Comparison of ENCODE assay signal across 8 mouse cellular contexts in genomic region chr8:13644932-13645676, GRCm38 (mm10). TPM values are rescaled to one million over a fixed set of nuclear protein-coding genes. Genes with fewer than 3 reads are reported as not detected.
DNase-seq lines count a peak whose midpoint lies in the region; ATAC-seq and TF ChIP-seq lines count a peak whose summit lies in the region.

No protein-coding gene starts in this region.

- H3K4me3 ChIP-seq in forebrain, postnatal 0 days (ENCODE audit: low read depth, low read length), result no peak overlapping the region
- no peak overlapping the region for H3K4me3 ChIP-seq in forebrain, embryonic 15.5 days
- no peak overlapping the region for H3K4me3 ChIP-seq in spleen, adult 2 months (ENCODE audit: extremely low read depth, insufficient read depth, insufficient read length)
- H3K4me3 ChIP-seq in lung, embryonic 15.5 days, result no peak overlapping the region
- no peak overlapping the region for H3K4me3 ChIP-seq in thymus, adult 2 months (ENCODE audit: control insufficient read depth, insufficient read depth, low read length)

- TF ChIP-seq POLR2A in spleen, adult 2 months (IDR thresholded peaks at IDR 0.05; ENCODE audit: low read depth, low read length), result no peak
- no peak for TF ChIP-seq POLR2A in thymus, adult 2 months (IDR thresholded peaks at IDR 0.05; ENCODE audit: control insufficient read depth, extremely low read depth, insufficient read depth, low read length, poor library complexity)

- H3K9me3 ChIP-seq in forebrain, postnatal 0 days (ENCODE audit: low read length), result no peaks in the 10 kb centered on the region
- H3K9me3 ChIP-seq in forebrain, embryonic 15.5 days, result no peaks in the 10 kb centered on the region
- no peaks in the 10 kb centered on the region for H3K9me3 ChIP-seq in lung, embryonic 15.5 days

- H3K36me3 ChIP-seq in forebrain, postnatal 0 days (ENCODE audit: insufficient read depth), result no peaks in the 10 kb centered on the region
- H3K36me3 ChIP-seq in forebrain, embryonic 15.5 days, result no peaks in the 10 kb centered on the region
- no peaks in the 10 kb centered on the region; the same call in 1 of the 2 replicates for H3K36me3 ChIP-seq in spleen, adult 2 months (ENCODE audit: control insufficient read depth, insufficient read depth, low read length)
- no peaks in the 10 kb centered on the region for H3K36me3 ChIP-seq in lung, embryonic 15.5 days
- H3K36me3 ChIP-seq in thymus, adult 2 months (ENCODE audit: control insufficient read depth, insufficient read depth, low read length), result no peaks in the 10 kb centered on the region

- H3K4me1 ChIP-seq in forebrain, postnatal 0 days (ENCODE audit: insufficient read depth), result peaks cover 34% of the 10 kb centered on the region
- H3K4me1 ChIP-seq in forebrain, embryonic 15.5 days, result peaks cover 56% of the 10 kb centered on the region
- H3K4me1 ChIP-seq in spleen, adult 2 months (ENCODE audit: control insufficient read depth, insufficient read depth, insufficient read length), result peaks cover 23% of the 10 kb centered on the region
- H3K4me1 ChIP-seq in lung, embryonic 15.5 days, result peaks cover 53% of the 10 kb centered on the region
- peaks cover 10% of the 10 kb centered on the region for H3K4me1 ChIP-seq in thymus, adult 2 months (replicated peaks; ENCODE audit: control insufficient read depth, insufficient read depth, low read length)

- no peaks in the 10 kb centered on the region for H3K27me3 ChIP-seq in forebrain, postnatal 0 days (ENCODE audit: insufficient read depth, low read length)
- no peaks in the 10 kb centered on the region for H3K27me3 ChIP-seq in forebrain, embryonic 15.5 days
- no peaks in the 10 kb centered on the region for H3K27me3 ChIP-seq in spleen, adult 2 months (ENCODE audit: control insufficient read depth, insufficient read depth, low read length)
- H3K27me3 ChIP-seq in lung, embryonic 15.5 days, result no peaks in the 10 kb centered on the region
- no peaks in the 10 kb centered on the region for H3K27me3 ChIP-seq in thymus, adult 2 months (ENCODE audit: control insufficient read depth, insufficient read depth, low read length)

- WGBS in forebrain, postnatal 0 days, result 59% methylated on average over 6 of the region's 6 CpGs
- 51% methylated on average over 6 of the region's 6 CpGs for WGBS in forebrain, embryonic 15.5 days
- WGBS in spleen, adult 2 months, result 85% methylated on average over 6 of the region's 6 CpGs
- 54% methylated on average over 6 of the region's 6 CpGs for WGBS in lung, embryonic 15.5 days
- 85% methylated on average over 6 of the region's 6 CpGs for WGBS in thymus, adult 2 months

- no peak for TF ChIP-seq CTCF in forebrain, postnatal 0 days (IDR thresholded peaks at IDR 0.05; ENCODE audit: low read depth)
- TF ChIP-seq CTCF in spleen, adult 2 months (IDR thresholded peaks at IDR 0.05; ENCODE audit: extremely low read depth, insufficient read depth, insufficient read length, insufficient replicate concordance), result no peak
- no peak for TF ChIP-seq CTCF in thymus, adult 2 months (IDR thresholded peaks at IDR 0.05; ENCODE audit: borderline replicate concordance, control insufficient read depth, extremely low read depth, insufficient read depth, low read length, poor library complexity)

- no peak overlapping the region for H3K4me2 ChIP-seq in forebrain, postnatal 0 days (ENCODE audit: low read depth)
- H3K4me2 ChIP-seq in forebrain, embryonic 15.5 days (replicated peaks), result no peak overlapping the region
- no peak overlapping the region for H3K4me2 ChIP-seq in lung, embryonic 15.5 days

- no peak for DNase-seq in forebrain, postnatal 0 days
- DNase-seq in spleen, adult 2 months (ENCODE audit: low read depth in 1 of 2, low spot score in 2 of 2), result no peak
- no peak for DNase-seq in spleen, postnatal 14 days (ENCODE audit: low spot score in 2 of 2)
- no peak for DNase-seq in thymus, adult 2 months
- DNase-seq in spleen, postnatal 4 days (ENCODE audit: low spot score in 2 of 2), result no peak

- no peak for ATAC-seq in forebrain, postnatal 0 days
- ATAC-seq in forebrain, embryonic 15.5 days (replicated peaks), result no peak
- no peak for ATAC-seq in lung, embryonic 15.5 days (ENCODE audit: borderline replicate concordance, extremely low read depth, low FRiP score, low TSS enrichment)
- no peak for ATAC-seq in CD4-positive, CD25-positive, alpha-beta regulatory T cell, adult 4 months

- 0 out of 2 replicates have a peak overlapping the region, but pooled peaks have one; percentile 15 for H3K27ac ChIP-seq in forebrain, postnatal 0 days (ENCODE audit: low read depth, low read length)
- no peak overlapping the region; the same call in 1 of the 2 replicates for H3K27ac ChIP-seq in forebrain, embryonic 15.5 days (replicated peaks)
- H3K27ac ChIP-seq in spleen, adult 2 months (ENCODE audit: insufficient read depth, low read length), result peak overlapping the region; percentile 30; the same call in 1 of the 2 replicates
- H3K27ac ChIP-seq in lung, embryonic 15.5 days, result peak overlapping the region; percentile 36
- H3K27ac ChIP-seq in thymus, adult 2 months (ENCODE audit: control insufficient read depth, insufficient read depth, low read length), result no peak overlapping the region

- H3K9ac ChIP-seq in forebrain, postnatal 0 days, result no peak overlapping the region
- no peak overlapping the region for H3K9ac ChIP-seq in forebrain, embryonic 15.5 days (replicated peaks)
- H3K9ac ChIP-seq in lung, embryonic 15.5 days, result no peak overlapping the region

RNA-seq across cellular contexts. Expression of gene Rasa3, which starts 32.3 kb away (rescaled TPM):
- total RNA-seq in forebrain, postnatal 0 days (2014; rRNA removed), result 49.7 and 51.3 TPM in 2 replicates
- polyA plus RNA-seq in forebrain, postnatal 0 days (2015; fragmentation: Nextera tagmentation; extraction: Ambion mirVana), result 16.6 and 24.3 TPM in 2 replicates
- 22.1 and 23.4 TPM in 2 replicates for polyA plus RNA-seq in forebrain, embryonic 15.5 days (2015; fragmentation: Nextera tagmentation; extraction: Ambion mirVana)
- polyA plus RNA-seq in spleen, adult 2 months (2012; rRNA removed), result 98.7 and 123 TPM in 2 replicates
- polyA plus RNA-seq in lung, embryonic 15.5 days (2015; fragmentation: Nextera tagmentation; extraction: Ambion mirVana), result 42.8 and 45.6 TPM in 2 replicates
- 52.7 and 57.5 TPM in 2 replicates for polyA plus RNA-seq in thymus, adult 2 months (2012; rRNA removed)
- 100 to 1,000 TPM in 1 of 2 experiments, 10 to 100 TPM in 1; 77.3 to 195 TPM for polyA plus RNA-seq in CD4-positive, CD25-positive, alpha-beta regulatory T cell, adult 4 months (2017; shearing (Covaris generic))

Comparison
In these comparisons a context has a peak if more than half of its experiments do, and no peak if none do; other contexts are left out.
1. H3K27ac ChIP-seq: peak in forebrain, postnatal 0 days (single experiment), spleen, adult 2 months (single experiment) and lung, embryonic 15.5 days (single experiment); none in forebrain, embryonic 15.5 days (single experiment) and thymus, adult 2 months (single experiment).